Mouse (Mus musculus): Measurements from ENCODE around the gene Narfl.
"Not testable (repeated sequence)": the region's sequence is repeated elsewhere in the genome, so short reads cannot be mapped to it uniquely, and the experiment has no call there.

Gene Narfl

DNA sequence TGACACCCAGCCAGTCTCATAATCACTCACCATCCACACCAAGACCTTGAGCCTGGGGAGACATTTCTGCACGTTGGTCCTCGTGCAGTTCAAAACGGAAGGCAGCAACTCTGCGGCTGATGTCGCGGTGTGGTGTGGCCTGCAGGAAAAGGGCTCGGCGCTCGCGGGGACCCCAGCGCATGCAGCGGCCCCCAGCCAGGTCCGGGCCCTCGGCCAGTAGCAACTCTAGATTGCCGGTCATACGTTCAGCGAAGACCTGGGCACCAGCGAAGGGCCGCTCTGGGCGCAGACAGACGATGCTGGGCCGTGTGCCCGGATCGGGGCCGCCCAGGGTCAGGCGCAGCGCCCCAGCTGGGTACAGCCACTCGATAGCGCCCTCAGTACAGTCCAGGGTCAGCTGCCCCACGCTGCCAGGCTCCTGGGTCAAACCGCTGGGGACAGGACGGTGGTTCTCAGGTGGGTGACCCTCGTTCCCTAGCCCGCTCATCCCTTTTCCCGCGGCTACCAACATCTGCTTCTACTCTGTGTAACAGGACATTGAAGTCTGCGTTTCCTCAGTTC lies 22.7 kb downstream of the Narfl start:
- intact Hi-C loops (cut with DNase I): loop anchor here (10.0 kb wide), 1 partner anchor 221 kb away; the partner anchor contains the start of genes Lmf1 and Sox8

DNA sequence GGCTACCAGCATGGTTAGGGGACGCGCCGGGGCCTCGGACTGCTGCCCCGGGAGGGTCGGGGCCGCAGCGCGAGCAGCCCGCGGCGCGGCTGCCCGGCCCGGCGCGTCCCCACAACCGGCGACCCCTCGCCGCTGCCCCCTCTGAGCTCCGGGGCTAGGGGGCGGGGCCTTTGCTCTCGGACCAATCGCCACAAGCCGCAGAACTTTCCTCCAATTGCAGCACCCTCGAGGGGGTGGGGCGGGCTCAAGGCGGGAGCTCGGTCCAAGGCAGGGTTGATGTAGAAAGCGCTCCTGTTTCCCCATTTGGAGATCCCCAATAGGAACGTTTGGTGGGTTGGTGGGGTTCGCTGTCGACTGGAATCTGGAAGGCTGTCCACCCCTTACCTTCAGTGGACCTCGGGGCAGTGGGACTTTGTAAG lies 23.4 kb downstream of the Narfl start, which contains the start of gene Metrn:
Gene Metrn (minus strand): TSS at position 186 of the 419 bp plus-strand sequence.
- intact Hi-C loops (cut with DNase I): loop anchor here (10.0 kb wide), 1 partner anchor 222 kb away; the partner anchor contains the start of genes Lmf1 and Sox8

DNA sequence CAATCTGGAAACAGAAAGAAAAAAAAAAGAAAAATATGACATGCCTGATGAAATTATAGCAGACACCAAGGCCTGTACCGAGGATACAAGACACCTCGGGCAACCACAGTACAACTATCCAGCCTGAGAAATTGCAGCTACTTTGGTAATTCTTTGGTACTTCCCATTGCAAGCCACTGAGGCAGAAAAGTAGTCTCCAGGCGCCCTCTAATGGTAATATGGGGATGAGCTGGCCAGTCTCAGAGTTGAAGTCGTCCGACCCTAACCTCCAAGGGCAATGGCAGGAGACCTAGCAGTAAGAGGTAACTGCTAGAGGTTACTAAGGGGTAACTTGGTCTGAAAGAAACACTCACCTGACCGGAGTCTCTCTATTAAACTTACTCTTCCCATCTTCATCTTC lies 27.5 kb downstream of the Narfl start:
- intact Hi-C loops (cut with DNase I): loop anchor here (1.0 kb wide), 1 partner anchor 69 kb away; no protein-coding TSS in a partner anchor

DNA sequence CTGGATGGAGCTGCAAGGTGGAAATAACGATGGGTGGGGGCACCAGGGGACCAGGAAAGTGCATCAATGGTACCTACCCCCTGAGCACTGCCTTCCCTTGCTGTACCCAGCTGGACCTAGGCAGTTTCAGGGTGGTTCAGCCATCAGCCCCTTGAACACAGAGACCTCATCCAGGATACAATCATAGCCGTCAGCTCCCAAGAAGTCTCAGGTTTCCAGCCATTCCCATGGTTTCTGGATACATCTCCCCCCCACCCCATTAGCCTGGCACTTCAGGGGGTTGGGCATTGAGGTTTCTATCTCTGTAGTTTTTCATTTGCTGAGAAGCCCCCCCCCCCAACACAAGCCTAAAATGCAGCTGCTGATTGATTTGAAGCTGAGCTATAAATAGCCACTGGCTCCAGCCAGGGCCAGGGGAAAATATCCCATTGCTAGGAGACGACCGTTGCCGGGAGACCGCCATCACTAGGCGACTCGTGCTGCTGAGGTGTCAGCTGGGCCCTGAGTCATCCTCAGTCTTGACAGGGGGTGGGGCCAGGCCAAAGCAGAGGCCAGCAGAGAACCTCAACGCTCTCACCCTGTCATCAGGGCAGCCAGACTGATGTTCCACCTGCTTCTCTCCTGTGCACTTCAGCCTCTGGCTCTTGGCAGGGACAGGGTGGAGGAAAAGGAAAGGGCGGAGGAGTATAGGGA lies 29.4 kb downstream of the Narfl start:
- intact Hi-C loops (cut with DNase I): loop anchor here (2.0 kb wide), 1 partner anchor 30 kb away; the partner anchor contains the start of gene Narfl

DNA sequence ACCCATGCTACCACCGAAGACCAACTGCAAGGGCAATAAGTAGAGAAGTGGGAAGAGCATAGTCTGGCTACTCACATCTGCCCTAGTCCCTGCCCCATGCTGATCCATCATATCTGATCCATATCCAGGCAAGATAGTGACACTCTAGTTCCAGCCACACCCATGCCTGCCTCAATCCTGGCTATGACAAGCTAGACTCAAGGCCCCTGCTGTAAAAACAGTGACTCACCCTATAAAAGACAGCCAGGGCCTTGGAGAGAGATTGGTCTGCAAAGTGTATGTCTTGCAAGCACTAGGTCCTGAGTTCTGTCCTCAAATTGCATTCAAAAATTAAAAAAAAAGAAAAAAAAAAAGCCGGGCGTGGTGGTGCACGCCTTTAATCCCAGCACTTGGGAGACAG lies 32.9 kb downstream of the Narfl start:
- intact Hi-C loops (cut with DNase I): no loop called here

DNA sequence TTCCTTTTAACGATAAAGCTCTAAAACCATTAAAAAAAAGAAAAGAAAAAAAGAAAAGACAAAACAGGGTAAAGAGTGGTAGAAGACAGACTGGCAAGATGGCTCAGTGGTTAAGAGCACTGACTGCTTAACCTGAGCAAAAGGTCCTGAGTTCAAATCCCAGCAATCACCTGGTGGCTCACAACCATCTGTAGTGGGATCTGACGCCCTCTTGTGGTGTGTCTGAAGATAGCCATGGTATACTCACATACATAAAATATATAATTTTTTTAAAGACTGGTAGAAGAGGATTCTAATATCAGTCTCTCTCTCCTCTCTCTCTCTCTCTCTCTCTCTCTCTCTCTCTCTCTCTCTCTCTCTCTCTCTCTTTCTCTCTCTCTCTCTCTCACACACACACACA lies 33.9 kb downstream of the Narfl start:
- intact Hi-C loops (cut with DNase I): not testable (repeated sequence)

DNA sequence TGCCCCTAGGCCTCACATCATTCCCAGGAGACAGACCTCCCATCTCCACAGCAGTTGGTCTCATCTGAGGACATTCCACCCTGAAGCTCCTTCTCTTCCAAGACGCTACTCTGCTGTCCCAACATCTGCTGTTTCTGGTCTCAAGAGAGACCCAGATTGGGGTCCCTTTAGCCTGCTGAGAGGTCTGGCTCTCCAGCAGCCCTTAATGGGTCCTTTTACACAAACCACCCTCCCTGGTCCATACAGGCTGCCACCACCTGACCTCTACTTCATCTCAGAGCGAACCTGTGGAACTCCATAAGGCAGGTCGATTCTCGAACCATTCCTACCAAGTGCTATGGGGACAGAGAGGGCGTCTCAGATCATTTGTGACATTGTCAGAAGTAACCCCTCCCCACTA lies 34.5 kb downstream of the Narfl start:
- intact Hi-C loops (cut with DNase I): no loop called here

DNA sequence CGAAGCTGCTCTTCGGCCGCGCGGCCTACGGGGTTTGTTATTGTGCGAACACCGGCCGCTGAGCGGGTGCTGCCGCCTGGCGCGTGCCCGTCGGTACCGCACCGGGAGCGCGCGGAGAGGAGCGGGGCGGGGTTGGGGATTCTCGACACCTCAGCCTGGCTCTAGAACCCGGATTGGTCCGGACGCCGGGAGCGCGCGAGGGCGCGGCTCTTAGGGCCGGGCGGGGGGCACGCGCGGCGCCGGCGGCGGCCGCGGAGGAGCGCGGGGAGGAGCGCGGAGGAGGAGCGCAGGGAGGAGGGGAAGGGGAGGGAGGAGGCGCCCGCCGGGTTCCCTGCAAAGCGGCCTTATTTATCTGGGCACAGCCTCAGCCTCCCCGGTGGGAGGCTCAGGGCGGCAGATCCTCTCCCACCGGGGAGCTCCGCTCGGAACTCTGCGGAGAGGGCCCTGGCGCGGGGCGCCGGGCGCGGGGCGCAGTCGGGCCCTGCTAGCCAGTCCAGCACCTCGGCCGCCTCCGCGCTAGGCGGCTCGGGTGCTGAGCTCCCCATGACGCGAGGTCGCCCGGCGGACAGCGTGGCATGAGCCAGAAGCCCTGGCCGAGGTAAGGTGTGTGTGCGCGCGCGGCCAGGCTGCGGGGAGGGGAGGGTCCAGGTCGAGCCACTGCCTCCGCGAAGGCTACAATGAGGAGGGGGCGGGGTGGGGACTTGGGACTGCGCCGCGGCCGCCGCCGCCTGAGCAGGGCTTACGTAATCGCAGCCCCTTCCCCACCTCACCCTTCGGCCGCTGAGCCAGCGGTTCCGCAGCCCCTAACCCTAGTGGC lies 35.4 kb downstream of the Narfl start, which contains the start of gene Fbxl16:
Gene Fbxl16 (plus strand): TSS at position 297 of the 817 bp plus-strand sequence.
- intact Hi-C loops (cut with DNase I): no loop called here

DNA sequence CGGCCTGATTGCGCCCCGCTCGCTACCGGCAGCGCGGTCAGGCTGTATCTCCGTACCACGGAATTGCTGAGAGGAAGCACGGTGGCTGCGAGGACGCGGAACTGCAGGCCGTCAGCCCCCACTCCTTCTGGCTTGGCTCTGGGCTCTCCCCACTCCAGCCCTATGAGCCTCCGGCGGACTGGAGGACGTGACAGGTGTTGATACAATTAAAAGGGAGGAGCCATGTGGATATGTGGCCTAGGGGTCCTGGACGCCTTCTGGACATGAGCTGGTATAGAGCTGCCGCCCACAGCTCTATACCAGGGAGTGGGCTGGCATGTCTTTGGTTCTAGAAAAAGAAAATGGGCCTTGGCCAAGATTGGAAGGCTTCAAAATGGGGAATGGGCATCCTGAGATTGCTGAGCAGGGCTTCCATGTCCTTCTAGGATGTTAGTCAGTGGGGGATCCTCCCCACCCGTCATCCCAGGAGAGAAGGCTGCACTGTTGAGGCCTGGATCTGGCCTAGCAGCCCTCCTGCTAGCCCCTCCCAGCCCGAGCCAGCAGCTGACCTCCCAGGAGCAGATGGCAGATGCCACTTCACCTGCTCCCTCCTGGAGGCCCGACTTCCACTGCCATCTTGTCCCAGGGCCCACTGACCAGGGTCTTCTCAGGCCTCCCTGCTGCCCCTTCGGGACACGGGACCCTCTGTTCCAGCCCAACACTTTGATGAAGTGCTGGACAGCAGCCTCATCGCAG lies 36.2 kb downstream of the Narfl start:
- intact Hi-C loops (cut with DNase I): no loop called here

DNA sequence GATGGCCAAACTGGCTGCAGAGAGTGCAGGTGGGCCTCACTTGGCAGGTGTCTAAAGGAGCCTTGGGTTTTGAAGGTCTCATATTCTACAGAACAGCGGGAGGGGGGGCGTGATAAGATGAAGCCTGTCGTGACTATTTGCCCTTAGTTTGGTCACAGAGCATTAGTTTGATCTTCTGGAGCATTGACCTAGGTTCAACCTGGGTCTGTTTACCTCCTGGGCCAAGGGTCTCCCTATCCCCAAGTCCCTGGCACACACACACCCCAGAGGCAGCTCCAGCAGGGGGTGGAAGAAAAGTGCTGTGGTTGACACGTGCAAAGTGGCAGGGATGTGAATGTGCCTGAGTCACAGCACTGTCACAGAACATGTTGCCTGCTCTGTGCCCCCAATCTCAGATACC lies 37.3 kb downstream of the Narfl start:
- intact Hi-C loops (cut with DNase I): no loop called here

DNA sequence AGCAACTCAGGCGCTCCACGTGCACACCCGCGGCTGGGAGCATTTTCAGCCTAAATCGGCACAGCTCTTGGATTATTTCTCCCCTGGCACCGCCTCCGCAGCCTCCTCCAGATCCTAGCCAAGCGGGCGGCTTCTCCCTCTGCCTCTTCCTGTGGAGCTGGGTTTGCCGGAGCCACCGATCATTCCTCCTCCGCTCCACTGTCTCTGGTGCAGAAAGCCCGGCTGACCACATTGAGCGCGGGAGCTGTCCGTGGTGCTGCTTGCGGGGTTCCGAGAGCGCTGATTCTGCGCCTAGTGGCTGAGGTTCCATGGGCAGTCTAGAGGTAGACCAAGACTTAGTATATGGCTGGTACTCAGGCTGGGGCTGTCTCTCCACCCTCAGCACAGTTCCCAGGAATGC lies 39.9 kb downstream of the Narfl start:
- intact Hi-C loops (cut with DNase I): no loop called here

DNA sequence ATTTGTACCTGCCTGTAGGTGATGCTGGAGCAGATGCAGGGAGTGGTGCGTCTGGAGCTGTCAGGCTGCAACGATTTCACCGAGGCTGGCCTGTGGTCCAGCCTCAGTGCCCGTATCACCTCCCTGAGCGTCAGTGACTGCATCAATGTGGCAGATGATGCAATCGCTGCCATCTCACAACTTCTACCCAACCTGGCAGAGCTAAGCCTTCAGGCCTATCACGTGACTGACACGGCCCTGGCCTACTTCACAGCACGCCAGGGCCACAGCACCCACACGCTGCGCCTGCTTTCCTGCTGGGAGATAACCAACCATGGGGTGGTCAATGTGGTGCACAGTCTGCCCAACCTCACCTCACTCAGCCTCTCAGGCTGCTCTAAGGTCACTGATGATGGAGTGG lies 44.1 kb downstream of the Narfl start:
- intact Hi-C loops (cut with DNase I): no loop called here

DNA sequence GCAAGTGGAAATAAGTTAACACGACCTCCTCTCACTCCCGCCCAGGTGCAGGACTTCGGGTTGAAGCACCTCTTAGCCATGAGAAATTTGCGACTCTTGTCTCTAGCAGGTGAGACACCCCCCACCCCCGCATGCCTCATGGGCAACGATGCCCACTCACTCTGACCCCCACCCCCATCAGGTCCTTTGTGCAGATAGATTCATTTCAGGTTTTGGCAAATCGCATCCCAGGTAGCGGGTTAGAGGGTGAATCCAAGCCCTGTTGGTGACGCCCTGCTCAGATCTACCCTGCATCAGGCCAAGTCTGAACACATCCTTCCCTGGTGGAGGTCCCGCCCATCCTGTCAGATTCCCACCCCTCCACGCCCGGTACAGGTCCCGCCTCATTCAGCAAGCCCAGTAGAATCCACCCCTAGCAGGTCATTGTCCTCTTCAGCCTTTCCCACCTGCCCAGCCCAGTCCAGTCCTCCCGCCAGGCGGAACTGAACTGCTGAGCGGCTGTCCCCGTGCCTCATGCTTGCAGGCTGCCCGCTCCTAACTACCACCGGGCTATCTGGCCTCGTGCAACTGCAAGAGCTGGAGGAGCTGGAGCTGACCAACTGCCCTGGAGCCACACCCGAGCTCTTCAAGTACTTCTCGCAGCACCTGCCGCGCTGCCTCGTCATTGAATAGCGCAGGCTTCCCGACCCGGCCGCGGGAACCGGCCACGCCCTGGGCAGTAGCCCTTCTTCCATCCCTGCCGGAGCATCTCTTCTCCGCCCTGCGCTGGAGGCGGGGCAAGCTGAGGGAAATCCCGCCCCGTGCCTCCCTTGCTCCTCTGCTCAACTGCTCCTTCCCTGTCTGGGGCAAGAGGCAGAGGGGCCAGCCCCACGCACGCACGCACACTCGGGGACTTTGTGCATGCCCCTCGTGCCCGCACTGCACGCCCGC lies 45.5 kb downstream of the Narfl start:
- intact Hi-C loops (cut with DNase I): no loop called here

DNA sequence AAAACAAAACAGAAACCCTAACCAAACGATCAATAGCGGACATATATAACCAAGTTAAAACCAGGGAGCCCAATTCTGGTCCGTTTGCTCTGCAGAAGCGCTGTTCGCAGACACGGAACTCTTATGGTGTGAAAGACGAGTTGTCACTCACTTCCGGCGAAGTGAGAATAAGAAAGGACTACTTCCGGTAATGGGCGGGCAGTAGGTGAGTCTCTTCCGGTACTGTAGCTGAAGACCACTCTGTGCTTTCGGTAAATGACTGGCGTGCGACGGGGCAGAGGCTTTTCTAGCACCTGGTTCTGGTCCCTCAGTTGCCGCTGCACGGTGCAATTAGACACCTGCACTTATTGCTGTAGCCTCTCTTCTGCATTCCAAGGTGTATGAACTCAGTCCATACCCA lies 49.9 kb downstream of the Narfl start, which contains the start of gene Wdr24:
Gene Wdr24 (plus strand): TSS at position 176 of the 400 bp plus-strand sequence.
- intact Hi-C loops (cut with DNase I): no loop called here

DNA sequence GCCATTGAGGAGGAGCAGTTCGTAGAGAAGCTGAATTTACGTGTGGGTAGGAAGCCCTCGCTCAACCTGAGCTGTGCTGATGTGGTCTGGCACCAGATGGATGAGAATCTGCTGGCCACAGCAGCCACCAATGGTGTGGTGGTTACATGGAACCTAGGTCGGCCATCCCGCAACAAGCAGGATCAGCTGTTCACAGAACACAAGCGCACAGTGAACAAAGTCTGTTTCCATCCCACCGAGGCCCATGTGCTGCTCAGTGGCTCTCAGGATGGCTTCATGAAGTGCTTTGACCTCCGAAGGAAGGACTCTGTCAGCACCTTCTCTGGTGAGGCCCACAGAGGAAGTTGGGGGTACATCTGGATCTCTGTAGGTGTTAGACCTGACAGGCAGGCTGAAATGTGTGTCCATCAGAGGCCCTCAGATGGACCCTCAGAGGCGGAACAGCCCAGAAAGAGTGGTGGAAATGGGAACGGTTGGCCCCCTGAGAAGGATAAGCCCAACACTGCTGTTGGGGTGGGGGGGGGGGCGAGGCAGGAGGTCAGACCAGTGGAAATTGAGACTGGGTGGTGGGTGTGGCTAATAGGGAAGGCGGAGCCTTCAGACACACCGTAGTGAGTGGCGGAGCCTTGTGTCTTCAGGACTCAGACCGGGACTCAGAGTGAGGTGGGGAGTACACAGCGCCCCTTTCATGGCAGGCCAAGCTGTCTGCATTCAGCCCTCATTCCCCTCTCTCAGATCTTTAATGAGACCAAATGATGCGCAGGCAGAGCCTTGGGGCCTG lies 51.0 kb downstream of the Narfl start:
- intact Hi-C loops (cut with DNase I): no loop called here

DNA sequence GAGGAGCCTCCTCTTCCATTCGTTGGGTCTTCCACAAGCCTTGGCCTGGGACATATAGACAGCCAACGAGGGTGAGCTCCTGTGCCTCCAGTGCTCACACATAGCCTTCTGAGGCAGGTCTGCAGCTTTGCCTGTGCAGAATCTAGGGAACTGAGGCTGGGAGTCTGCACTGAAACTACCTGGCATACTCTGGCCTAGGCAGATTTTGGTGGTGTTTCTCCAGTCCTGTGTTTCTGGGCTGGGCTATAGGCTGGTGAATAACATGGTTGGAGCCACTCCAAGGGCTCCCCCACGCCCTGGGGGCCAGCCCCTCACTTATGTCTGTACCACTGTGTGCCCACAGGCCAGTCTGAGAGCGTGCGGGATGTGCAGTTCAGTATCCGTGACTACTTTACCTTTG lies 51.7 kb downstream of the Narfl start:
- intact Hi-C loops (cut with DNase I): no loop called here

DNA sequence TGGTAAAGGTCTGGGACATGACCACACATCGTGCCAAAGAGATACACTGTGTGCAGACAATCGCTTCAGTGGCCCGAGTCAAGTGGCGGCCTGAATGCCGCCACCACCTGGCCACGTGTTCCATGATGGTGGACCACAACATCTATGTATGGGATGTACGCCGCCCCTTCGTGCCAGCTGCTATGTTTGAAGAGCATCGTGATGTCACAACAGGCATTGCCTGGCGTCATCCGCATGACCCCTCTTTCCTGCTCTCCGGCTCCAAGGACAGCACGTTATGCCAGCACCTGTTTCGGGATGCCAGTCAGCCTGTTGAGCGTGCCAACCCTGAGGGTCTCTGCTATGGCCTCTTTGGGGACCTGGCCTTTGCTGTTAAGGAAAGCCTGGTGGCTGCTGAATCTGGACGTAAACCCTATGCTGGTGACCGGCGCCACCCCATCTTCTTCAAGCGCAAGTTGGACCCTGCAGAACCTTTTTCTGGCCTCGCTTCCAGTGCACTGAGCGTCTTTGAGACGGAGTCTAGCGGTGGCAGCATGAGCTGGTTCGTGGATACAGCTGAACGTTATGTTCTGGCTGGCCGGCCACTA lies 52.5 kb downstream of the Narfl start:
- intact Hi-C loops (cut with DNase I): no loop called here

DNA sequence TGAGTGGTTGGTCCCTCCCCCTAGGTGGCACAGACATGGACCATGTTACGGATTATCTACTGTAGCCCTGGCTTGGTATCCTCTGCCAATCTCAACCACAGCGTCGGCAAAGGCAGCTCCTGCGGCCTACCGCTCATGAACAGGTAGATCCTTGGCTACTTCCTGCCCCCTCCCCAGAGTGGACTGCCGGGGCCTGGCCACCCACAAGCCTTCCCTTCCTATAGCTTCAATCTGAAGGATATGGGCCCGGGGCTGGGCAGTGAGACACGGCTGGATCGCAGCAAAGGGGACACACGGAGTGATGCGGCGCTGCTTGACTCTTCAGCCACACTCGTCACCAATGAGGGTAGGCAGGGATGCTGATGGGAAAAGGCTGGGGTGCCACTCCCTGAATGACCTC lies 53.4 kb downstream of the Narfl start:
- intact Hi-C loops (cut with DNase I): no loop called here

All from adrenal gland (tissue).